Mouse (Mus musculus): ENCODE data around the gene Rbms1.

DNA sequence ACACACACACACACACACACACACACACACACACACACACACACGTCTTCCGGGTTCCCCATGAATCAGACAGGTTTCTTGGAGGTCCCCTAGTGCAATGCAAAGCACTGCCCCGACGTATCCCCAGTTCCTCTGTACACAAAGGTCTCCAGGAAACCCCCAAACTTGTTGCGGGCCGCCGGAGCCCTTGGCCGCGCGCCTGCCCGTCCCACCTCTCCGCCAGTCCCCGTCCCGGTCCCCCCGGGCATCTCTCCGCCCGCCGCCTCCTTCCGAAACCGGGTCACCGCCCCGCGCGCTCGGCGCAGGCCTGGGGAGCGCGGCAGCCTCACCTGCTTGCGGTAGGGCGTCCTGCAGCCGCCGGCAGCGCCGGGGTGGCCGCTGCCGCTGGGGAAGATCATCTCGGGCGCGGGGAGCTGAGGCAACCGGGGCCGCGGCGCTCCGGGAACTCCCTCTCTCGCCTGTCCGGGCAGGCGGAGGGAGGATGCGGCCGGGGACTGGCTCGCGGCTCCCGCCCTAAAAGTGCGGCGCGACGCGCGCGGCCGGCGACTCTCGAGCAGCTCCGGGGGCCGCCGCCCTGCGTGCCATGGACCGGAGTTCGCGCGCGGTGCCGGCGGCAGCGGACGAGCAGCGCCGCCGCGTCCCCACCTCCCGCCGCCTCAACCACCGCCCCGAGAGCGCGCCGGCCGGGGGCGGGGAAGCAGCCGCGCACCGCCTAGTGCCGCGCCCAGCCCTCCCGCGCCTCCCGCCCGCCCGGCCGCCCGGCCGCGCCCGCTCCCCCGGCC lies 82.0 kb downstream of the Rbms1 start:
- TF ChIP-seq CTCF (IDR thresholded peaks at IDR 0.05; ENCODE audit: insufficient read depth, low read length) (no peak), POLR2A (IDR thresholded peaks at IDR 0.05; ENCODE audit: borderline replicate concordance, extremely low read depth, low read depth, low read length) (no peak; the same call in 1 of the 2 replicates)
